Mouse (Mus musculus): ENCODE measurements around the gene Taf11. TPM values are rescaled to one million over a fixed set of nuclear protein-coding genes. Genes with fewer than 3 reads are reported as not detected.

The Taf11 gene
- 10 to 100 TPM in 23 of 26 experiments, 1 to 10 TPM in 3; 6.5 to 90.9 (median 38.4) TPM for total RNA-seq (2018; cell fraction: chromatin; rRNA removed)
- total RNA-seq (2018; cell fraction: cytosol; rRNA removed): 10 to 100 TPM; 20.8 to 41.0 (median 29.5) TPM
- 10 to 100 TPM; 11.6 to 82.1 (median 32.2) TPM for total RNA-seq (2018; cell fraction: nucleus; rRNA removed)
- 34.5 to 39.1 TPM (median 37.0 TPM) in 3 replicates for polyA plus RNA-seq (2018)

GRCm38 (mm10) chr17:27909622-27910500 is at the start of gene Taf11:
Gene Taf11 (minus strand): TSS chr17:27909844.
- H3K79me2 ChIP-seq (ENCODE audit: inconsistent target): peaks cover 69% of the 10 kb centered on the region
- peak within 1 kb of the TSS; percentile 99 for H3K4me3 ChIP-seq (ENCODE audit: inconsistent target)
- peak within 1 kb of the TSS; percentile 91 for H3K27ac ChIP-seq
- no peaks in the 10 kb centered on the region; the same call in 1 of the 2 replicates for H3K36me3 ChIP-seq (ENCODE audit: inconsistent target)
- under 1% methylated on average over 53 of the region's 53 CpGs for WGBS (ENCODE audit: missing documents)

GRCm38 (mm10) chr17:27957649-27958048 is 48.0 kb upstream of the Taf11 start:
- 98% methylated on average over 9 of the region's 9 CpGs for WGBS (ENCODE audit: missing documents)
- Histone ChIP-seq H3K4me3 (ENCODE audit: inconsistent target) (no peak overlapping the region), H3K36me3 (ENCODE audit: inconsistent target) (no peaks in the 10 kb centered on the region), H3K27ac (no peak overlapping the region), H3K79me2 (ENCODE audit: inconsistent target) (peaks cover 100% of the 10 kb centered on the region)

DNA sequence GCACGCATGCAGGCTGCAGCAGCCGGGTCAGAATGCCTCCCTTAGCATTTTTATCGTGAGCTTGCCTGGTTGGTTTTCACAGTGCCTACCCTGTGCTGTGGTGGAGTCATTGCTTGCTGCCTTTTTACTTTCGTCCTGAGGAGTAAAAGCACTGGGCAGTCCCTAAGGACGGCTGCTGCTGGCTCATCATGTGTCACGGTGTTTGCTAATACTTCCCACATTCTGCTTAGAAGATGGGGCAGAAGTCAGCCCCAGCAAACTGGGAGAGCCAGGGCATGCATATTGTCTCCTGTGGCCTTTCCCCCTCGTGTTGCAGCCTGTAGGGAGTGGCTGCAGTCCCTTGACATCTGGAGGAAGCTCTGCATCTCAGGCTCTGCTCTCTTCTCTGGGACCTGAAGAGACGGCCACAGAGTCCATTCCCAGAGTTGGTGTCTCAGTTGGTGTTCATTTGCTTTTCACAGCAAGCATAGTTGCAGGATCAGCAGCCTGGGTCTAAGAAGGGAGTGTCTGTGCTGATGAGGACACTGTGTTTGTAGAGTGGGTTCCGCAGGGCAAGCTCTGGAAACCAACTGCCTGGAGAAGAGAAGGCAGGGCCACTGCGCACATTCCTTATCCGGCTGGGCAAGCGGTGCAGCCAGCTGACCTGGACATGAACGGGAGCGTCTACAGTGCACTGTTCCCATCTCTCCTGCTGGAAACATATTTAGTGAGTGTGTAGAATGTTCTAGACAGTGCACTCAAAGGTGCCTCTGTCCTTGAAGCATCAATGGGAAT is 45.2 kb upstream of the Taf11 start:
- no peaks in the 10 kb centered on the region for H3K36me3 ChIP-seq (ENCODE audit: inconsistent target)
- H3K79me2 ChIP-seq (ENCODE audit: inconsistent target): peaks cover 100% of the 10 kb centered on the region
- 89% methylated on average over 14 of the region's 14 CpGs for WGBS (ENCODE audit: missing documents)
- H3K4me3 ChIP-seq (ENCODE audit: inconsistent target): no peak overlapping the region
- no peak overlapping the region for H3K27ac ChIP-seq

GRCm38 (mm10) chr17:27953136-27953535 is 43.5 kb upstream of the Taf11 start:
- H3K79me2 ChIP-seq (ENCODE audit: inconsistent target): peaks cover 100% of the 10 kb centered on the region
- no peaks in the 10 kb centered on the region for H3K36me3 ChIP-seq (ENCODE audit: inconsistent target)
- H3K27ac ChIP-seq: no peak overlapping the region
- WGBS (ENCODE audit: missing documents): 93% methylated on average over 6 of the region's 6 CpGs
- no peak overlapping the region for H3K4me3 ChIP-seq (ENCODE audit: inconsistent target)

GRCm38 (mm10) chr17:27947155-27947554 is 37.5 kb upstream of the Taf11 start:
- no peaks in the 10 kb centered on the region for H3K36me3 ChIP-seq (ENCODE audit: inconsistent target)
- peaks cover 100% of the 10 kb centered on the region for H3K79me2 ChIP-seq (ENCODE audit: inconsistent target)
- H3K4me3 ChIP-seq (ENCODE audit: inconsistent target): no peak overlapping the region
- H3K27ac ChIP-seq: no peak overlapping the region
- 100% methylated on average over 2 of the region's 2 CpGs for WGBS (ENCODE audit: missing documents)

DNA sequence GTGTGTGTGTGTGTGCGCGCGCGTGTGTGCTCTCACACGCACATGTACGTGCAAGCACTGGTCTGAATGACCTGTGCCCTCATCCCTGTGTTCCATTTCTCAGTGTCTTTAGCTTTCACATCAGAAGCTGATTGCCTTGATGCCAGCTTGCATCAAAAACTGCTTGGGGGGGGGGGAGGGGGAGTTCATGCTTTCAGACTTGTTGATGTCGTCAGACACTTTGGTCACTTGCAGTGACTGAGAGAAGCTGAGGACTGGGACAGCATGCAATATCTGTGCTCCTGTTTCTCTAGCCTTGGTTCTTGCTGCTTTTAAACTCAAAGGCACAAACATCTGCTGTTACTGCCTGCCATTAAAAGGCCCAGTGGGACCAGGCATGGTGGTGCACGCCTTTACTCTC is 36.7 kb upstream of the Taf11 start:
- Histone ChIP-seq H3K79me2 (ENCODE audit: inconsistent target) (peaks cover 100% of the 10 kb centered on the region), H3K36me3 (ENCODE audit: inconsistent target) (no peaks in the 10 kb centered on the region), H3K27ac (no peak overlapping the region), H3K4me3 (ENCODE audit: inconsistent target) (no peak overlapping the region)
- 93% methylated on average over 4 of the region's 8 CpGs for WGBS (ENCODE audit: missing documents)

GRCm38 (mm10) chr17:27945546-27946216 is 36.0 kb upstream of the Taf11 start:
- 85% methylated on average over 6 of the region's 6 CpGs for WGBS (ENCODE audit: missing documents)

GRCm38 (mm10) chr17:27942131-27942530 is 32.5 kb upstream of the Taf11 start:
- no peaks in the 10 kb centered on the region for H3K36me3 ChIP-seq (ENCODE audit: inconsistent target)
- H3K79me2 ChIP-seq (ENCODE audit: inconsistent target): peaks cover 100% of the 10 kb centered on the region
- 91% methylated on average over 4 of the region's 4 CpGs for WGBS (ENCODE audit: missing documents)
- no peak overlapping the region for H3K4me3 ChIP-seq (ENCODE audit: inconsistent target)
- no peak overlapping the region for H3K27ac ChIP-seq

More at GRCm38 (mm10) chr17:27945546-27946216, 36.0 kb upstream of the Taf11 start:
- no peak overlapping the region for H3K27ac ChIP-seq
- peaks cover 100% of the 10 kb centered on the region for H3K79me2 ChIP-seq (ENCODE audit: inconsistent target)
- H3K4me3 ChIP-seq (ENCODE audit: inconsistent target): no peak overlapping the region
- no peaks in the 10 kb centered on the region for H3K36me3 ChIP-seq (ENCODE audit: inconsistent target)

GRCm38 (mm10) chr17:27941698-27942097 is 32.1 kb upstream of the Taf11 start:
- H3K79me2 ChIP-seq (ENCODE audit: inconsistent target): peaks cover 100% of the 10 kb centered on the region
- H3K4me3 ChIP-seq (ENCODE audit: inconsistent target): no peak overlapping the region
- H3K36me3 ChIP-seq (ENCODE audit: inconsistent target): no peaks in the 10 kb centered on the region
- 83% methylated on average over 2 of the region's 2 CpGs for WGBS (ENCODE audit: missing documents)
- no peak overlapping the region for H3K27ac ChIP-seq

- Histone ChIP-seq H3K4me3 (ENCODE audit: inconsistent target) (no peak overlapping the region), H3K79me2 (ENCODE audit: inconsistent target) (peaks cover 100% of the 10 kb centered on the region), H3K27ac (no peak overlapping the region), H3K36me3 (ENCODE audit: inconsistent target) (no peaks in the 10 kb centered on the region)
- 91% methylated on average over 5 of the region's 5 CpGs for WGBS (ENCODE audit: missing documents)
Measured at GRCm38 (mm10) chr17:27941178-27941577, 31.5 kb upstream of the Taf11 start.

DNA sequence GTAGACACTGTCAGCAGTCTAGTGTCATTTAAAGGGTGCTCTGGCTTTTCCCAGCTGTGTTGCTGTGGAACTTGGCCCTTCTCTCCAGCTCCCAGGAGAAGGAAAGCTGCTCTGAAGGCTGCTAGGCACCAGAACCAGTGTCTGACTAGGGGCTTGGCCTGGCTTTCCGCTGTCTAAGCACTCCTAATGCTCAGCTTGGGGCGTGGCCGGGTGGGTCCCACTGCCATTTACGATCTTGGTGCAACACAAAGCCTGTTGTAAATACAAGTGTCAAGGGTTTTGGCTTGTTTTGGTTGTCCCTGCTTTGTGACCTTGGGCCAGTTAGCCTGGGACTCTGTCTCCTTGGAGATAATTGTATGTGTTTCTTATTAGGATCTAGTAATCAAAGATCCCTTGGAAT is 30.7 kb upstream of the Taf11 start:
- H3K79me2 ChIP-seq (ENCODE audit: inconsistent target): peaks cover 100% of the 10 kb centered on the region

GRCm38 (mm10) chr17:27939028-27939427 is 29.4 kb upstream of the Taf11 start:
- no peak overlapping the region for H3K4me3 ChIP-seq (ENCODE audit: inconsistent target)
- WGBS (ENCODE audit: missing documents): 90% methylated on average over 5 of the region's 5 CpGs
- 0 out of 2 replicates have a peak overlapping the region, but pooled peaks have one; percentile 28 for H3K27ac ChIP-seq

More for the DNA sequence above, 30.7 kb upstream of the Taf11 start:
- 100% methylated on average over 4 of the region's 4 CpGs for WGBS (ENCODE audit: missing documents)
- Histone ChIP-seq H3K4me3 (ENCODE audit: inconsistent target) (no peak overlapping the region), H3K36me3 (ENCODE audit: inconsistent target) (no peaks in the 10 kb centered on the region), H3K27ac (no peak overlapping the region)

DNA sequence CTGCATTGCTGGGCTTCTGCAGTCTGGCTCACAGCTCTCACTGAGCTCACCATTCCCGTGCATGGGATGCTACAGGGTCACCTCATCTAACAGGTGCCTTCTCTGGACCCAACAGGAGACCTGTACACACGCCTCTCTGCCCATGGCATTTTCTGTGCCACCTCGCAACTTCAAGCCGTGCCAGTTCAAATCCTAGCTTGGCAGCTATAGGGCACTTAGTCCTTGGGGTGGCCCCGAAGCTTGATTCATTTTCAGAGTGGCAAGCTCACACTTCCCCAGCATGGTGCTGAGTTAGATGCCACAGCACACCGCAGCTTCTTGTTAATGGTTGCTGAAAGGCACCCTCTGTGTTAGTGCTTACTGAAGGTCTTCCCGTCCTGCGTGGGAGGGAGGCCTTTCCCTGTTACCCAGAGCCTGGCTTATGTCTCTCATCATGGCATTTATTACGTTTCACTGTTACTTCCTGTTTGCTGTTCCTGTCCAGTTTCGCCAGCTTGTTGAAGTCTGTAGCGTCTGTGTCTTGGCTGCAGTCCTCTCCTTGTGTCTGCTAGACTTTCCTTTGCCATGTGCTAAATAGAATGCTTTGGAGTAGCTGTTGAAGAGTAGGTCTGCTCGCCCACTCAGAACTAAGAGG is 28.6 kb upstream of the Taf11 start:
- Histone ChIP-seq H3K27ac (peak overlapping the region; percentile 28), H3K4me3 (ENCODE audit: inconsistent target) (no peak overlapping the region), H3K79me2 (ENCODE audit: inconsistent target) (peaks cover 100% of the 10 kb centered on the region), H3K36me3 (ENCODE audit: inconsistent target) (no peaks in the 10 kb centered on the region)
- 54% methylated on average over 12 of the region's 12 CpGs for WGBS (ENCODE audit: missing documents)

More at GRCm38 (mm10) chr17:27939028-27939427, 29.4 kb upstream of the Taf11 start:
- H3K79me2 ChIP-seq (ENCODE audit: inconsistent target): peaks cover 100% of the 10 kb centered on the region
- no peaks in the 10 kb centered on the region for H3K36me3 ChIP-seq (ENCODE audit: inconsistent target)
